In the genomic region with DNA sequence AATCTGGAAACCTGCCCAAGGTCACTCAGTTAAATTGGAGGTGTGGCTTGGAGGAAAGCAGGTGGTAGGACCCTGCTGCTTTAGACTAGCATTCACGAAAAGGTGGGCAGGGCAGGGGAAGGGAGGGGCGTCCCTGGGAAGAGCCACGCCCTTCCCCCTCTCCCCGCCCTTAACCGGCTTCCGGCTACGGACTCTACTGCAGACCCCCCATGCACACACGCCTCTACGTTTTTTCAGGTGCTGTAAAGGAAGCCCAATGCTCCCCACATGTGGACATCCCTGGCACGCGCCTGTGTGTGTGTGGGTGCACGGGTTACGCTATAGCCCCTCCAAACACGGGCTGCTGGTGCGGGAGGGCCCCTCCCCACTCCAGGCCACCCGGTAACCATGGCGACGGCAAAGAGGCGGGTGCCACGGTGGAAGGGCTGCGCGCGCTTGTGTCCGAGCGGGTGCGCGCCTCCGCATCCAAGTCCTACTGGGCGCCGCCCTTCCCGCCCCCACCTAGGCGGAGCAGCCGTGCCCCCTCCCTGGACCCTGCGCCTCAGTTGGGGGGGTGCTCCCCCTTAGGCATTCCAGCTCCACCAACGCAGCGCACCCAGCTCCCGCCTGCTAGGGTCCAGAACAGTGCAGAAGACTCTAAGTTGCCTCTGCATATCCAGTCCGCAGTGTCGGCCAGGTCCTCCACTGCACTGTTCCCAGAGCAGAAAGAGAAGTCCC, we compare ENCODE assay signal across 8 mouse cellular contexts. TPM values are rescaled to one million over a fixed set of nuclear protein-coding genes. Genes with fewer than 3 reads are reported as not detected.
DNase-seq lines count a peak whose midpoint lies in the region; ATAC-seq and TF ChIP-seq lines count a peak whose summit lies in the region.

No protein-coding gene starts in this region.

- peaks cover 8% of the 10 kb centered on the region; the same call in 1 of the 2 replicates for H3K4me1 ChIP-seq in cortical plate, adult 2 months (ENCODE audit: control insufficient read depth, insufficient read depth, low read length)
- peaks cover 84% of the 10 kb centered on the region for H3K4me1 ChIP-seq in heart, embryonic 10.5 days
- H3K4me1 ChIP-seq in limb, embryonic 13.5 days, result peaks cover 53% of the 10 kb centered on the region
- peaks cover 42% of the 10 kb centered on the region for H3K4me1 ChIP-seq in midbrain, embryonic 16.5 days (ENCODE audit: control insufficient read depth, insufficient read depth, low read length)
- H3K4me1 ChIP-seq in testis, adult 2 months (ENCODE audit: control insufficient read depth, insufficient read depth, low read length), result peaks cover 14% of the 10 kb centered on the region

- no peak for TF ChIP-seq CTCF in cortical plate, adult 2 months (IDR thresholded peaks at IDR 0.05; ENCODE audit: extremely low read depth, insufficient read depth, low read length)
- no peak for TF ChIP-seq CTCF in testis, adult 2 months (IDR thresholded peaks at IDR 0.05; ENCODE audit: control insufficient read depth, insufficient read depth, insufficient replicate concordance, low read depth, low read length)

- no peaks in the 10 kb centered on the region for H3K27me3 ChIP-seq in heart, embryonic 10.5 days (ENCODE audit: insufficient read depth, poor library complexity, severe bottlenecking)
- H3K27me3 ChIP-seq in limb, embryonic 13.5 days, result no peaks in the 10 kb centered on the region
- no peaks in the 10 kb centered on the region for H3K27me3 ChIP-seq in midbrain, embryonic 16.5 days (ENCODE audit: control insufficient read depth, insufficient read depth, low read depth, low read length)
- H3K27me3 ChIP-seq in testis, adult 2 months (ENCODE audit: control insufficient read depth, insufficient read depth, low read length), result no peaks in the 10 kb centered on the region

- H3K9me3 ChIP-seq in heart, embryonic 10.5 days, result no peaks in the 10 kb centered on the region
- H3K9me3 ChIP-seq in limb, embryonic 13.5 days, result no peaks in the 10 kb centered on the region
- H3K9me3 ChIP-seq in midbrain, embryonic 16.5 days (replicated peaks; ENCODE audit: control insufficient read depth, low read length, poor library complexity, severe bottlenecking), result no peaks in the 10 kb centered on the region

- H3K9ac ChIP-seq in limb, embryonic 13.5 days, result peak overlapping the region; percentile 66
- peak overlapping the region; percentile 73 for H3K9ac ChIP-seq in midbrain, embryonic 16.5 days (ENCODE audit: low read depth, low read length)

- peak overlapping the region; percentile 37 for H3K4me3 ChIP-seq in cortical plate, adult 2 months (ENCODE audit: insufficient read depth, low read length)
- peak overlapping the region; percentile 74 for H3K4me3 ChIP-seq in heart, embryonic 10.5 days
- H3K4me3 ChIP-seq in limb, embryonic 13.5 days, result peak overlapping the region; percentile 51
- peak overlapping the region; percentile 49 for H3K4me3 ChIP-seq in midbrain, embryonic 16.5 days (ENCODE audit: low read depth, low read length)
- peak overlapping the region; percentile 42 for H3K4me3 ChIP-seq in testis, adult 2 months (ENCODE audit: control insufficient read depth, low read depth, low read length)

- TF ChIP-seq POLR2A in cortical plate, adult 2 months (IDR thresholded peaks at IDR 0.05; ENCODE audit: extremely low read depth, insufficient read depth, low read length), result no peak
- no peak for TF ChIP-seq POLR2A in testis, adult 2 months (IDR thresholded peaks at IDR 0.05; ENCODE audit: control insufficient read depth, low read depth, low read length)

- H3K36me3 ChIP-seq in heart, embryonic 10.5 days, result peaks cover 36% of the 10 kb centered on the region
- peaks cover 59% of the 10 kb centered on the region for H3K36me3 ChIP-seq in limb, embryonic 13.5 days
- peaks cover 15% of the 10 kb centered on the region for H3K36me3 ChIP-seq in midbrain, embryonic 16.5 days (ENCODE audit: control insufficient read depth, insufficient read depth, low read length)
- H3K36me3 ChIP-seq in testis, adult 2 months (ENCODE audit: control insufficient read depth, insufficient read depth, low read length), result no peaks in the 10 kb centered on the region

- H3K4me2 ChIP-seq in limb, embryonic 13.5 days (replicated peaks), result peak overlapping the region; percentile 91
- H3K4me2 ChIP-seq in midbrain, embryonic 16.5 days (ENCODE audit: low read length), result peak overlapping the region; percentile 90

- ATAC-seq in limb, embryonic 13.5 days (ENCODE audit: low FRiP score, low read depth), result peak; percentile 79
- peak; percentile 81 for ATAC-seq in midbrain, embryonic 16.5 days

- H3K27ac ChIP-seq in cortical plate, adult 2 months (ENCODE audit: insufficient read depth, low read length), result no peak overlapping the region
- peak overlapping the region; percentile 79 for H3K27ac ChIP-seq in heart, embryonic 10.5 days
- H3K27ac ChIP-seq in limb, embryonic 13.5 days, result peak overlapping the region; percentile 66; the same call in 1 of the 2 replicates
- H3K27ac ChIP-seq in midbrain, embryonic 16.5 days (ENCODE audit: low read length), result peak overlapping the region; percentile 79
- H3K27ac ChIP-seq in testis, adult 2 months (ENCODE audit: control insufficient read depth, insufficient read depth, low read depth, low read length), result no peak overlapping the region

- DNase-seq in urinary bladder, postnatal 4 days (ENCODE audit: low spot score in 2 of 2), result peak; percentile 73 to 74
- DNase-seq in urinary bladder, adult 2 months (ENCODE audit: low spot score), result no peak
- DNase-seq in heart, embryonic 10.5 days (ENCODE audit: low spot score), result peak; percentile 85
- peak; percentile 66 for DNase-seq in kidney, adult 9 months

- WGBS in heart, embryonic 10.5 days, result 1% methylated on average over 39 of the region's 39 CpGs
- under 1% methylated on average over 39 of the region's 39 CpGs for WGBS in limb, embryonic 13.5 days
- WGBS in midbrain, embryonic 16.5 days, result under 1% methylated on average over 39 of the region's 39 CpGs

RNA-seq across cellular contexts. Expression of a gene that starts 30.5 kb away (rescaled TPM):
- polyA plus RNA-seq in urinary bladder, adult 2 months (2012; rRNA removed), result 67.7 and 98.4 TPM in 2 replicates
- polyA plus RNA-seq in cortical plate, adult 2 months (2012; rRNA removed), result 39.9 and 42.3 TPM in 2 replicates
- polyA plus RNA-seq in heart, embryonic 10.5 days (2016; fragmentation: Nextera tagmentation; extraction: Ambion mirVana), result 43.8 and 59.3 TPM in 2 replicates
- 51.1 and 58.1 TPM in 2 replicates for polyA plus RNA-seq in limb, embryonic 13.5 days (2015; fragmentation: Nextera tagmentation; extraction: Ambion mirVana)
- 78.9 and 85.5 TPM in 2 replicates for polyA plus RNA-seq in midbrain, embryonic 16.5 days (2015; fragmentation: Nextera tagmentation; extraction: Ambion mirVana)
- 14.3 and 15.2 TPM in 2 replicates for polyA plus RNA-seq in testis, adult 2 months (2012; rRNA removed)

Comparison
In these comparisons a context has a peak if more than half of its experiments do, and no peak if none do; other contexts are left out.
1. H3K27ac ChIP-seq: peak in heart, embryonic 10.5 days (single experiment), limb, embryonic 13.5 days (single experiment) and midbrain, embryonic 16.5 days (single experiment); none in cortical plate, adult 2 months (single experiment) and testis, adult 2 months (single experiment).
2. Peak in every context shown above with its lines, with median percentiles within 50 percentile points of each other: H3K4me3 ChIP-seq.